ENCODE assay signal across 26 mouse cellular contexts in genomic region chr6:87970041-87970440, GRCm38 (mm10).
"Had no signal": no experiment of that assay in that cellular context is flagged by ENCODE, and none has a peak within 500 bp of the region (broad histone marks: within the 10 kb centered on the region; RNA-seq: fewer than 3 reads in every experiment).

No protein-coding gene starts in this region.

- DNase-seq: cerebellum, adult 9-10 months; cerebellum, adult 9-11 months; cerebellum, postnatal 10 days; cerebellum, postnatal 14 days; cerebellum, postnatal 25 days; cerebellum, postnatal 36 days; embryo, embryonic 11 days; forebrain, postnatal 0 days; gastrocnemius, adult 2 months; gastrocnemius, postnatal 10 days; gastrocnemius, postnatal 25 days; gastrocnemius, postnatal 36 days; heart, adult 2 months had no signal

- H3K27me3 ChIP-seq: embryonic facial prominence, embryonic 12.5 days; embryonic facial prominence, embryonic 13.5 days; embryonic facial prominence, embryonic 15.5 days; forebrain, embryonic 13.5 days; forebrain, embryonic 15.5 days; heart, embryonic 12.5 days had no signal

- H3K4me3 ChIP-seq: embryonic facial prominence, embryonic 10.5 days; embryonic facial prominence, embryonic 12.5 days; embryonic facial prominence, embryonic 13.5 days; embryonic facial prominence, embryonic 15.5 days; erythroblast, embryonic 14.5 days; forebrain, embryonic 10.5 days; forebrain, embryonic 13.5 days; forebrain, embryonic 15.5 days; gastrocnemius, adult 2 months; heart, adult 2 months; heart, embryonic 10.5 days; heart, embryonic 12.5 days had no signal

- H3K27ac ChIP-seq: embryonic facial prominence, embryonic 10.5 days; embryonic facial prominence, embryonic 12.5 days; embryonic facial prominence, embryonic 13.5 days; embryonic facial prominence, embryonic 15.5 days; forebrain, embryonic 10.5 days; forebrain, embryonic 13.5 days; forebrain, embryonic 15.5 days; gastrocnemius, adult 2 months; heart, adult 2 months; heart, embryonic 10.5 days had no signal

- H3K4me2 ChIP-seq: embryonic facial prominence, embryonic 12.5 days; embryonic facial prominence, embryonic 13.5 days; embryonic facial prominence, embryonic 15.5 days; forebrain, embryonic 13.5 days; forebrain, embryonic 15.5 days; heart, embryonic 11.5 days; heart, embryonic 12.5 days had no signal

- H3K9ac ChIP-seq: embryonic facial prominence, embryonic 12.5 days; embryonic facial prominence, embryonic 13.5 days; embryonic facial prominence, embryonic 15.5 days; forebrain, embryonic 13.5 days; forebrain, embryonic 15.5 days; forebrain, postnatal 0 days; heart, embryonic 12.5 days had no signal

- H3K9me3 ChIP-seq: embryonic facial prominence, embryonic 10.5 days; embryonic facial prominence, embryonic 12.5 days; embryonic facial prominence, embryonic 13.5 days; embryonic facial prominence, embryonic 15.5 days; forebrain, embryonic 10.5 days; forebrain, embryonic 13.5 days; forebrain, embryonic 15.5 days; heart, embryonic 10.5 days; heart, embryonic 12.5 days had no signal

- H3K36me3 ChIP-seq: embryonic facial prominence, embryonic 10.5 days; embryonic facial prominence, embryonic 12.5 days; embryonic facial prominence, embryonic 13.5 days; embryonic facial prominence, embryonic 15.5 days; forebrain, embryonic 10.5 days; forebrain, embryonic 15.5 days; heart, embryonic 10.5 days; heart, embryonic 12.5 days had no signal

- ATAC-seq: forebrain, embryonic 13.5 days; forebrain, embryonic 14.5 days; forebrain, embryonic 15.5 days; forebrain, embryonic 16.5 days; forebrain, postnatal 0 days had no signal

- H3K4me1 ChIP-seq: embryonic facial prominence, embryonic 10.5 days; embryonic facial prominence, embryonic 12.5 days; embryonic facial prominence, embryonic 13.5 days; embryonic facial prominence, embryonic 15.5 days; forebrain, embryonic 10.5 days; forebrain, embryonic 13.5 days; forebrain, embryonic 15.5 days; heart, embryonic 10.5 days; heart, embryonic 12.5 days had no signal
